Mouse (Mus musculus) liver, embryonic 15.5 days (tissue): Measurements from ENCODE around the gene Fabp3. TPM values are rescaled to one million over a fixed set of nuclear protein-coding genes. Genes with fewer than 3 reads are reported as not detected.

Experiments
- ATAC-seq: fragments of 200-750 bp; cut with Nextera tagmentation; 2 replicates; pipeline ENCODE4 v1.8.0; 2017; ENCODE audit warnings: moderate number of reproducible peaks, mild to moderate bottlenecking, moderate library complexity; ENCODE audit not compliant: insufficient read depth
- H3K27ac ChIP-seq: fragments of 300-500 bp; sonication (generic); replicated peaks from 2 replicates; pipeline ENCODE4 v1.5.1; 2015; ENCODE audit warnings: mild to moderate bottlenecking, inconsistent platforms
- H3K27me3 ChIP-seq: fragments of 300-500 bp; sonication (generic); 2 replicates; pipeline ENCODE4 v1.6.1; 2015; ENCODE audit warnings: mild to moderate bottlenecking, inconsistent platforms
- H3K36me3 ChIP-seq: fragments of 300-500 bp; sonication (generic); replicated peaks from 2 replicates; pipeline ENCODE4 v1.6.1; 2015; ENCODE audit warnings: moderate library complexity, mild to moderate bottlenecking, inconsistent platforms
- H3K4me1 ChIP-seq: fragments of 300-500 bp; sonication (generic); replicated peaks from 2 replicates; pipeline ENCODE4 v1.6.1; 2015; ENCODE audit warnings: inconsistent platforms
- H3K4me2 ChIP-seq: fragments of 300-500 bp; sonication (generic); 2 replicates; pipeline ENCODE4 v1.6.1; 2015; ENCODE audit warnings: moderate library complexity, mild to moderate bottlenecking, inconsistent platforms
- H3K4me3 ChIP-seq: fragments of 300-500 bp; sonication (generic); replicated peaks from 2 replicates; pipeline ENCODE4 v1.5.1; 2015; ENCODE audit warnings: mild to moderate bottlenecking, inconsistent platforms
- H3K9ac ChIP-seq: fragments of 300-500 bp; sonication (generic); 2 replicates; pipeline ENCODE4 v1.6.1; 2015; ENCODE audit warnings: moderate library complexity, mild to moderate bottlenecking, inconsistent platforms
- H3K9me3 ChIP-seq: fragments of 300-500 bp; sonication (generic); replicated peaks from 2 replicates; pipeline ENCODE4 v1.6.1; 2016; ENCODE audit warnings: inconsistent platforms
- WGBS: fragments of 180-500 bp; shearing (Covaris S2); methylation state at CpG from one replicate; pipeline ENCODE4 v1.1.7; 2015; ENCODE audit warnings: mixed read lengths; ENCODE audit not compliant: insufficient replicate concordance; 5-methylcytosine and 5-hydroxymethylcytosine counted together
- polyA plus RNA-seq: library from polyadenylated mRNA; unstranded; fragments of >200 nt; fragmentation: Nextera tagmentation; extraction: Ambion mirVana; gene quantifications from 2 replicates; pipeline ENCODE4 v1.2.1, GENCODE M21; 2015

Gene Fabp3
- polyA plus RNA-seq, 1 experiment from 2014 or later: 4.5 TPM

GRCm38 (mm10) chr4:130274346-130275015 is 33.9 kb upstream of the Fabp3 start:
- Histone ChIP-seq H3K27me3 (peaks cover 99% of the 10 kb centered on the region), H3K4me1 (peaks cover 17% of the 10 kb centered on the region), H3K36me3 (no peaks in the 10 kb centered on the region), H3K4me2 (peak overlapping the region; percentile 66), H3K27ac (no peak overlapping the region), H3K4me3 (peak overlapping the region; percentile 43), H3K9ac (peak overlapping the region; percentile 6; the same call in 1 of the 2 replicates), H3K9me3 (no peaks in the 10 kb centered on the region)
- no peak for ATAC-seq
- 2% methylated on average over 29 of the region's 29 CpGs for WGBS

GRCm38 (mm10) chr4:130275016-130275822 is 33.2 kb upstream of the Fabp3 start:
- ATAC-seq: no peak
- Histone ChIP-seq H3K27ac (no peak overlapping the region), H3K4me2 (peak overlapping the region; percentile 66), H3K27me3 (peaks cover 95% of the 10 kb centered on the region), H3K9ac (peak overlapping the region; percentile 6; the same call in 1 of the 2 replicates), H3K36me3 (no peaks in the 10 kb centered on the region), H3K9me3 (no peaks in the 10 kb centered on the region), H3K4me1 (peaks cover 15% of the 10 kb centered on the region), H3K4me3 (peak overlapping the region; percentile 43)
- 1% methylated on average over 62 of the region's 62 CpGs for WGBS

- H3K4me3 ChIP-seq: no peak overlapping the region; the same call in 1 of the 2 replicates
Observed at GRCm38 (mm10) chr4:130275823-130276105, 32.6 kb upstream of the Fabp3 start.

DNA sequence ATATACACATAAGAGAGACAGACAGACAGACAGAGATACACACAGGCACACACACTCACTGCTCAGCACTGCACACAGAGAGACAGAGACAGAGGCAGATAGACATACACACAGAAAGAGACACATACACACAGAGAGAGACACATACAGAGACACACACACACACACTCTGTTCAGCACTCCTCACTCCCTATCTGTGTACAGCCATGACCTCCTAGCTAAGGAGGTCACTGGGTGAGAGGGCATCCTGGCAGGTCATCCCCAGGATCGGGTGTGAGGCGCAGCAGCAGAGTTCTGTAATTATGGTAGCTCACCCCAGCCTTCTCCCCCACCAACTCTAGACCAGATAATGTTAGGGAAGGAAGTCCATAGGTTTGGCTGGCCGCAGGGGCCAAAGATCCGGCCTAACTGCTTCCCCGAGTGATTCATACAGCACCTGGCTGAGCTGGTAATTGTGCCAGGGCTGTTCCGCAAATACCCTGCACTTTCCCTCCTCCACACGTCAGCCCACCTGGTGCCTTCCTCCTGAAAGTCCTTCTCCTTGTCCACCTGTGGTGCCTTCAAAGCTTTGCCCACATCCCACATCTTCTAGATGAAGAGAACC is 31.7 kb upstream of the Fabp3 start:
- Histone ChIP-seq H3K9ac (no peak overlapping the region), H3K27me3 (peaks cover 94% of the 10 kb centered on the region), H3K9me3 (no peaks in the 10 kb centered on the region), H3K27ac (no peak overlapping the region), H3K36me3 (no peaks in the 10 kb centered on the region), H3K4me1 (peaks cover 12% of the 10 kb centered on the region), H3K4me3 (no peak overlapping the region), H3K4me2 (no peak overlapping the region)
- no peak for ATAC-seq
- WGBS: 29% methylated on average over 7 of the region's 7 CpGs

More at GRCm38 (mm10) chr4:130275823-130276105, 32.6 kb upstream of the Fabp3 start:
- Histone ChIP-seq H3K27ac (no peak overlapping the region), H3K4me1 (peaks cover 12% of the 10 kb centered on the region), H3K9ac (no peak overlapping the region), H3K9me3 (no peaks in the 10 kb centered on the region), H3K27me3 (peaks cover 96% of the 10 kb centered on the region), H3K4me2 (peak overlapping the region; percentile 66; the same call in 1 of the 2 replicates), H3K36me3 (no peaks in the 10 kb centered on the region)
- WGBS: 37% methylated on average over 5 of the region's 5 CpGs
- no peak for ATAC-seq

- ATAC-seq: no peak
- no peaks in the 10 kb centered on the region for H3K36me3 ChIP-seq
Observed at GRCm38 (mm10) chr4:130279105-130279504, 29.3 kb upstream of the Fabp3 start, which contains the start of gene Serinc2. Gene Serinc2, minus strand, starts transcription at chr4:130279205.

GRCm38 (mm10) chr4:130282856-130283255 is 25.5 kb upstream of the Fabp3 start:
- Histone ChIP-seq H3K4me3 (no peak overlapping the region), H3K27me3 (peaks cover 85% of the 10 kb centered on the region), H3K4me2 (no peak overlapping the region), H3K36me3 (no peaks in the 10 kb centered on the region), H3K4me1 (no peaks in the 10 kb centered on the region), H3K9ac (no peak overlapping the region), H3K9me3 (no peaks in the 10 kb centered on the region), H3K27ac (no peak overlapping the region)
- WGBS: 56% methylated on average over 5 of the region's 5 CpGs
- no peak for ATAC-seq

More at GRCm38 (mm10) chr4:130279105-130279504, 29.3 kb upstream of the Fabp3 start, which contains the start of gene Serinc2:
- peaks cover 12% of the 10 kb centered on the region for H3K4me1 ChIP-seq
- peaks cover 92% of the 10 kb centered on the region for H3K27me3 ChIP-seq
- WGBS: 41% methylated on average over 2 of the region's 2 CpGs
- no peak within 1 kb of the TSS for H3K9ac ChIP-seq
- H3K27ac ChIP-seq: no peak within 1 kb of the TSS
- no peaks in the 10 kb centered on the region for H3K9me3 ChIP-seq
- H3K4me2 ChIP-seq: no peak within 1 kb of the TSS
- no peak within 1 kb of the TSS for H3K4me3 ChIP-seq

DNA sequence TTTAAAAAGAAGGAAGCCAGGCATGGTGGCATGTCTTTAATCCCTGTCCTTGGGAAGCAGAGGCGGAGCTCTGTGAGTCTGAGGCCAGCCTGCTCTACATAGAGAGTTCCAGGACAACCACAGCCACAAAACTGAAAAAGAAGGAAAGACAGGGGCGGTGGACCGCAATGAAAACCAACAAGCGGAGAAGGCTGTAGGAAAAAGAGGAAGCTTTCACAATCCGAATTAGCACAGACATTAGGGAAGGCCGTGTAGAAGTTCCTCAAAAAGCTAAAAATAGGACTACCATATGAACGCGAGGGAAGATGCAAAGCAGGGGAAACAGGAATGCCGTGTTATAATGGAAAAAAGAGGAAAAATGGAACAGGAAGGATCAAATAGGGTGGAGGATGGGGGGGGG is 24.6 kb upstream of the Fabp3 start:
- 11% methylated on average over 9 of the region's 9 CpGs for WGBS
- Histone ChIP-seq H3K4me3 (no peak overlapping the region), H3K9ac (no peak overlapping the region), H3K27ac (no peak overlapping the region), H3K4me2 (no peak overlapping the region), H3K9me3 (no peaks in the 10 kb centered on the region), H3K27me3 (peaks cover 82% of the 10 kb centered on the region), H3K4me1 (no peaks in the 10 kb centered on the region), H3K36me3 (no peaks in the 10 kb centered on the region)
- ATAC-seq: no peak

DNA sequence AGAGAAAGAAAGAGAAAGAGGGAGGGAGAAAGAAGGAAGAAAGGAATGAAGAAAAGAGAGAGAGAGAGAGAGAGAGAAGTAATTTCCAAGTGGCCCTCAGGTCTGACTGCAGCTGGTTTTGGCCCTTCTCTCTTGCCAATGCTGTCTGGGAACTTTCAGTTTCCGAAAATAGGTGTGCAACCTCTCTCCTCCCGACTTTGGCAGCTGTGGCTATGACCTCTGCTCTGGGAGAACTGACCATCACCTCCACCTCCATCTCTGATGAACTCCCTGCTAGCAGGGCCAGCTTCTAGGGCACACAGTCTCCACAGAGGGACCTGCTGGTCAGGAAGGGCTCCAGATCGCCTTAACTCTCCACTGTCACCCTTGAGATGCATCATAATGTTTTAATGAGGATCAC is 21.9 kb upstream of the Fabp3 start:
- H3K9ac ChIP-seq: no peak overlapping the region
- no peaks in the 10 kb centered on the region; the same call in 1 of the 2 replicates for H3K4me1 ChIP-seq
- H3K27me3 ChIP-seq: peaks cover 67% of the 10 kb centered on the region
- H3K27ac ChIP-seq: no peak overlapping the region
- H3K4me2 ChIP-seq: no peak overlapping the region
- 30% methylated on average over 3 of the region's 3 CpGs for WGBS
- H3K36me3 ChIP-seq: no peaks in the 10 kb centered on the region
- no peak for ATAC-seq
- no peaks in the 10 kb centered on the region for H3K9me3 ChIP-seq
- no peak overlapping the region for H3K4me3 ChIP-seq

DNA sequence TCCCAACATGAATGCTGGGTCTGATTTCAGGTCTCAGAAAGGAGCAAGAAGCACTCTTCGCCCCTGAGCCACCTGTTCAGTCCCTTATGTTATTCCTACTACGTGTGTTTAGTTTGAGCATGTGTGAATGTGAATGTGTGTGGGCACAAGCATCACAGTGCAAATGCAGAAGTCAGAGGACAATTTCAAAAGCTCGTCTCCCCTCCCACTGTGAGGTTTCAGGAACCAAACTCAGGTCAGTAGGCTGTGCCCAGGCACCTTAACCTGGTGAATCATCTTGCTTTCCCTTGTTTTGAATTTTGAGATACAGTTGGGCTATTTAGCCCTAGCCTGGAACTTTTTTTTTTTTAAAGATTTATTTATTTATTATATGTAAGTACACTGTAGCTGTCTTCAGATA is 18.6 kb upstream of the Fabp3 start:
- Histone ChIP-seq H3K4me1 (peaks cover 21% of the 10 kb centered on the region), H3K27me3 (peaks cover 39% of the 10 kb centered on the region), H3K4me2 (no peak overlapping the region), H3K9ac (no peak overlapping the region), H3K36me3 (no peaks in the 10 kb centered on the region), H3K4me3 (no peak overlapping the region), H3K27ac (no peak overlapping the region), H3K9me3 (no peaks in the 10 kb centered on the region)
- ATAC-seq: no peak
- 42% methylated on average over 3 of the region's 3 CpGs for WGBS

GRCm38 (mm10) chr4:130292271-130292670 is 16.1 kb upstream of the Fabp3 start:
- Histone ChIP-seq H3K4me1 (peaks cover 42% of the 10 kb centered on the region), H3K4me2 (no peak overlapping the region), H3K9me3 (no peaks in the 10 kb centered on the region), H3K27ac (0 out of 2 replicates have a peak overlapping the region, but pooled peaks have one; percentile 58), H3K36me3 (no peaks in the 10 kb centered on the region), H3K4me3 (no peak overlapping the region), H3K9ac (no peak overlapping the region), H3K27me3 (peaks cover 19% of the 10 kb centered on the region)
- 2% methylated on average over 4 of the region's 4 CpGs for WGBS
- ATAC-seq: no peak

- ATAC-seq: peak; percentile 43
- Histone ChIP-seq H3K9me3 (no peaks in the 10 kb centered on the region), H3K36me3 (no peaks in the 10 kb centered on the region), H3K27me3 (peaks cover 7% of the 10 kb centered on the region), H3K27ac (peak overlapping the region; percentile 97), H3K4me2 (peak overlapping the region; percentile 69), H3K4me1 (peaks cover 63% of the 10 kb centered on the region), H3K4me3 (peak overlapping the region; percentile 45), H3K9ac (peak overlapping the region; percentile 50; the same call in 1 of the 2 replicates)
- WGBS: 34% methylated on average over 8 of the region's 8 CpGs
Observed at GRCm38 (mm10) chr4:130294513-130294912, 13.9 kb upstream of the Fabp3 start.
